Mouse (Mus musculus) thymus, adult 2 months (tissue): ENCODE results near the gene Optc.

Experiments
- CTCF ChIP-seq: fragments of 200-500 bp; IDR thresholded peaks from 2 replicates; pipeline ENCODE4 v1.5.1; 2012; ENCODE audit warnings: mild to moderate bottlenecking, control low read depth, low read length, moderate library complexity, borderline replicate concordance; ENCODE audit not compliant: control insufficient read depth, poor library complexity, insufficient read depth; ENCODE audit errors: extremely low read depth
- POLR2A ChIP-seq: fragments of 200-500 bp; IDR thresholded peaks from 2 replicates; pipeline ENCODE4 v1.6.1; 2012; ENCODE audit warnings: mild to moderate bottlenecking, low read length, control low read depth, moderate library complexity; ENCODE audit not compliant: control insufficient read depth, poor library complexity, insufficient read depth; ENCODE audit errors: extremely low read depth

DNA sequence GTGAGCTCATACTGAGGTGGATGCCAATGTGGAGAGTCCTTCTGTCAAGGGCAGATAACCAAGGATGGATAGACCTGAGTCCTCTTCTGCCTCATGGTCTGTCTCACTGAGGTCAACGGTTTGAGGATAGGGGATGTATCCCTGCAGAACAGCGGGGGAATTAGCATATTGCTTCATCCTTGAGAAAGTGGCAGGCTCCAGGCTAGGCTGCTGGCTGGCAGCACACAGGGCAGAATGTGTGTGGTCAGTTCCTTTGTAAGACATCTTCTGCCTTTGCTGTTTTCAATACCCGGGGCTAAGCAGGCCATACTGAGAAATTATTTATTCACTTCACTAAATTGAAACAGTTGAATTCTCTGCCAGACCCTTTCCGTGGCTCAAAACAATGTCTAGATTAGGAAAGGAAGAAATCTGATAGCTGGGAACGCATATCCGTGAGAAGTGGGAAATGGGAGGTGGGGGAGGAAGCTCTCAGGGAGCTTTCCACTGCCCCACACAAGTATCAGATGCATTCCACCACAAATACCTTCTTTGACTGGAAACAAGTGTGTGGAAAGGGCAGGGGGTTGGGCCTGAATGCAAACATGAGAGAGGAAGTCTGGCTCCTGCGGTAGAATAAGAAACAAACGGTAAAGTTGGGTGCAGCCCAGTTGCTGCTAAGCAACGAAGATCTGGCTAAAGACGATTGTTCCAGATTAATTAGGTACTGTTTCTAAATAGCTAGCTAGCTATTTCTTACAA lies 44.4 kb downstream of the Optc start:
- no peak for TF ChIP-seq CTCF
- no peak for TF ChIP-seq POLR2A
